Mouse (Mus musculus): ENCODE data around the gene Apol9b. TPM values are rescaled to one million over a fixed set of nuclear protein-coding genes. Genes with fewer than 3 reads are reported as not detected.

Gene Apol9b
- polyA plus RNA-seq, 1 experiment from 2014 or later, result not detected

- H3K36me3 ChIP-seq (ENCODE audit: control insufficient read depth, insufficient read depth, low read length), result no peaks in the 10 kb centered on the region
- H3K4me2 ChIP-seq (ENCODE audit: low read length), result no peak overlapping the region
- H3K4me1 ChIP-seq (ENCODE audit: control insufficient read depth, insufficient read depth, low read length), result no peaks in the 10 kb centered on the region
- ATAC-seq (ENCODE audit: low FRiP score, low TSS enrichment) (no peak), DNase-seq (no peak)
- no peak overlapping the region for H3K27ac ChIP-seq (replicated peaks; ENCODE audit: low read depth, low read length)
- H3K9me3 ChIP-seq (ENCODE audit: control insufficient read depth, low read length), result no peaks in the 10 kb centered on the region
- no peak overlapping the region for H3K9ac ChIP-seq (replicated peaks; ENCODE audit: low read length)
- H3K4me3 ChIP-seq (replicated peaks; ENCODE audit: low read depth, low read length), result no peak overlapping the region
- 75% methylated on average over 2 of the region's 2 CpGs for WGBS
- no peaks in the 10 kb centered on the region for H3K27me3 ChIP-seq (ENCODE audit: control insufficient read depth, insufficient read depth, low read length)
These were observed 26.3 kb downstream of the Apol9b start for GRCm38 (mm10) chr15:77755132-77755531.

- Histone ChIP-seq H3K4me1 (ENCODE audit: control insufficient read depth, insufficient read depth, low read length) (no peaks in the 10 kb centered on the region), H3K27ac (replicated peaks; ENCODE audit: low read depth, low read length) (no peak overlapping the region), H3K4me2 (ENCODE audit: low read length) (no peak overlapping the region), H3K27me3 (ENCODE audit: control insufficient read depth, insufficient read depth, low read length) (no peaks in the 10 kb centered on the region), H3K9me3 (ENCODE audit: control insufficient read depth, low read length) (no peaks in the 10 kb centered on the region), H3K9ac (replicated peaks; ENCODE audit: low read length) (no peak overlapping the region), H3K4me3 (replicated peaks; ENCODE audit: low read depth, low read length) (no peak overlapping the region), H3K36me3 (ENCODE audit: control insufficient read depth, insufficient read depth, low read length) (peaks cover 4% of the 10 kb centered on the region; the same call in 1 of the 2 replicates)
- ATAC-seq (ENCODE audit: low FRiP score, low TSS enrichment), result no peak
- DNase-seq, result no peak
- WGBS, result 61% methylated on average over 2 of the region's 2 CpGs
These were observed 27.2 kb downstream of the Apol9b start for GRCm38 (mm10) chr15:77756081-77756480.

GRCm38 (mm10) chr15:77756848-77757247 is 28.0 kb downstream of the Apol9b start, which contains the start of gene Apol8:
TSS of gene Apol8 (minus strand) at chr15:77757003.
- WGBS, result 5% methylated on average over 9 of the region's 9 CpGs
- peak; percentile 78 for DNase-seq
- H3K9ac ChIP-seq (replicated peaks; ENCODE audit: low read length), result no peak within 1 kb of the TSS
- peaks cover 11% of the 10 kb centered on the region for H3K36me3 ChIP-seq (ENCODE audit: control insufficient read depth, insufficient read depth, low read length)
- H3K27ac ChIP-seq (replicated peaks; ENCODE audit: low read depth, low read length), result no peak within 1 kb of the TSS
- no peak for ATAC-seq (ENCODE audit: low FRiP score, low TSS enrichment)
- no peak within 1 kb of the TSS for H3K4me3 ChIP-seq (replicated peaks; ENCODE audit: low read depth, low read length)
- no peak within 1 kb of the TSS for H3K4me2 ChIP-seq (ENCODE audit: low read length)
- H3K27me3 ChIP-seq (ENCODE audit: control insufficient read depth, insufficient read depth, low read length), result no peaks in the 10 kb centered on the region
- H3K4me1 ChIP-seq (ENCODE audit: control insufficient read depth, insufficient read depth, low read length), result no peaks in the 10 kb centered on the region
- H3K9me3 ChIP-seq (ENCODE audit: control insufficient read depth, low read length), result no peaks in the 10 kb centered on the region

- no peaks in the 10 kb centered on the region for H3K4me1 ChIP-seq (ENCODE audit: control insufficient read depth, insufficient read depth, low read length)
These were observed 28.9 kb downstream of the Apol9b start for GRCm38 (mm10) chr15:77757586-77758226.

GRCm38 (mm10) chr15:77760037-77760436 is 31.2 kb downstream of the Apol9b start:
- no peak for ATAC-seq (ENCODE audit: low FRiP score, low TSS enrichment)
- Histone ChIP-seq H3K4me1 (ENCODE audit: control insufficient read depth, insufficient read depth, low read length) (no peaks in the 10 kb centered on the region), H3K4me3 (replicated peaks; ENCODE audit: low read depth, low read length) (no peak overlapping the region), H3K4me2 (ENCODE audit: low read length) (no peak overlapping the region), H3K27ac (replicated peaks; ENCODE audit: low read depth, low read length) (no peak overlapping the region), H3K36me3 (ENCODE audit: control insufficient read depth, insufficient read depth, low read length) (peaks cover 43% of the 10 kb centered on the region), H3K27me3 (ENCODE audit: control insufficient read depth, insufficient read depth, low read length) (no peaks in the 10 kb centered on the region), H3K9me3 (ENCODE audit: control insufficient read depth, low read length) (no peaks in the 10 kb centered on the region), H3K9ac (replicated peaks; ENCODE audit: low read length) (no peak overlapping the region)
- no peak for DNase-seq
- 84% methylated on average over 10 of the region's 16 CpGs for WGBS

More at GRCm38 (mm10) chr15:77757586-77758226, 28.9 kb downstream of the Apol9b start:
- Histone ChIP-seq H3K9me3 (ENCODE audit: control insufficient read depth, low read length) (no peaks in the 10 kb centered on the region), H3K36me3 (ENCODE audit: control insufficient read depth, insufficient read depth, low read length) (peaks cover 19% of the 10 kb centered on the region), H3K27ac (replicated peaks; ENCODE audit: low read depth, low read length) (no peak overlapping the region), H3K4me3 (replicated peaks; ENCODE audit: low read depth, low read length) (no peak overlapping the region), H3K4me2 (ENCODE audit: low read length) (no peak overlapping the region), H3K9ac (replicated peaks; ENCODE audit: low read length) (no peak overlapping the region), H3K27me3 (ENCODE audit: control insufficient read depth, insufficient read depth, low read length) (no peaks in the 10 kb centered on the region)
- ATAC-seq (ENCODE audit: low FRiP score, low TSS enrichment), result no peak
- no peak for DNase-seq
- WGBS, result 88% methylated on average over 4 of the region's 4 CpGs

- ATAC-seq (ENCODE audit: low FRiP score, low TSS enrichment) (no peak), DNase-seq (no peak)
- 98% methylated on average over 7 of the region's 7 CpGs for WGBS
- no peak overlapping the region for H3K4me2 ChIP-seq (ENCODE audit: low read length)
- no peak overlapping the region for H3K9ac ChIP-seq (replicated peaks; ENCODE audit: low read length)
- H3K4me1 ChIP-seq (ENCODE audit: control insufficient read depth, insufficient read depth, low read length), result no peaks in the 10 kb centered on the region
- H3K27ac ChIP-seq (replicated peaks; ENCODE audit: low read depth, low read length), result no peak overlapping the region
- H3K36me3 ChIP-seq (ENCODE audit: control insufficient read depth, insufficient read depth, low read length), result peaks cover 53% of the 10 kb centered on the region
- no peak overlapping the region for H3K4me3 ChIP-seq (replicated peaks; ENCODE audit: low read depth, low read length)
- no peaks in the 10 kb centered on the region for H3K27me3 ChIP-seq (ENCODE audit: control insufficient read depth, insufficient read depth, low read length)
- no peaks in the 10 kb centered on the region for H3K9me3 ChIP-seq (ENCODE audit: control insufficient read depth, low read length)
These were observed 32.2 kb downstream of the Apol9b start for GRCm38 (mm10) chr15:77761083-77761482.

GRCm38 (mm10) chr15:77761561-77762380 is 32.9 kb downstream of the Apol9b start:
- WGBS, result 80% methylated on average over 22 of the region's 22 CpGs
- no peaks in the 10 kb centered on the region for H3K4me1 ChIP-seq (ENCODE audit: control insufficient read depth, insufficient read depth, low read length)
- no peak overlapping the region for H3K9ac ChIP-seq (replicated peaks; ENCODE audit: low read length)
- DNase-seq (peak; percentile 57), ATAC-seq (ENCODE audit: low FRiP score, low TSS enrichment) (no peak)
- no peak overlapping the region for H3K27ac ChIP-seq (replicated peaks; ENCODE audit: low read depth, low read length)
- H3K27me3 ChIP-seq (ENCODE audit: control insufficient read depth, insufficient read depth, low read length), result no peaks in the 10 kb centered on the region
- H3K4me3 ChIP-seq (replicated peaks; ENCODE audit: low read depth, low read length), result no peak overlapping the region
- H3K4me2 ChIP-seq (ENCODE audit: low read length), result no peak overlapping the region
- no peaks in the 10 kb centered on the region for H3K9me3 ChIP-seq (ENCODE audit: control insufficient read depth, low read length)
- H3K36me3 ChIP-seq (ENCODE audit: control insufficient read depth, insufficient read depth, low read length), result peaks cover 60% of the 10 kb centered on the region

GRCm38 (mm10) chr15:77763050-77763449 is 34.2 kb downstream of the Apol9b start:
- Histone ChIP-seq H3K9me3 (ENCODE audit: control insufficient read depth, low read length) (no peaks in the 10 kb centered on the region), H3K9ac (replicated peaks; ENCODE audit: low read length) (no peak overlapping the region), H3K36me3 (ENCODE audit: control insufficient read depth, insufficient read depth, low read length) (peaks cover 73% of the 10 kb centered on the region), H3K4me2 (ENCODE audit: low read length) (no peak overlapping the region), H3K27me3 (ENCODE audit: control insufficient read depth, insufficient read depth, low read length) (no peaks in the 10 kb centered on the region), H3K27ac (replicated peaks; ENCODE audit: low read depth, low read length) (no peak overlapping the region), H3K4me1 (ENCODE audit: control insufficient read depth, insufficient read depth, low read length) (no peaks in the 10 kb centered on the region), H3K4me3 (replicated peaks; ENCODE audit: low read depth, low read length) (no peak overlapping the region)
- 90% methylated on average over 16 of the region's 16 CpGs for WGBS
- ATAC-seq (ENCODE audit: low FRiP score, low TSS enrichment), result no peak
- DNase-seq, result no peak
